Mouse (Mus musculus) ES-E14 (cell line): ENCODE data around the gene LTO1. TPM values are rescaled to one million over a fixed set of nuclear protein-coding genes. Genes with fewer than 3 reads are reported as not detected.

Experiments
- DNase-seq: peaks from one replicate; pipeline ENCODE4 v3.0.0-alpha.2; 2013; ENCODE audit warnings: low read depth, low spot score
- H3K27ac ChIP-seq: 2 replicates; pipeline ENCODE4 v1.5.1; 2012; ENCODE audit warnings: low read depth, mild to moderate bottlenecking, low read length, moderate library complexity, mixed read lengths; ENCODE audit not compliant: poor library complexity, insufficient read depth, severe bottlenecking
- H3K36me3 ChIP-seq: 2 replicates; pipeline ENCODE4 v1.6.1; 2012; ENCODE audit warnings: mild to moderate bottlenecking, low read length, moderate library complexity, mixed read lengths; ENCODE audit not compliant: control insufficient read depth, poor library complexity, insufficient read depth, severe bottlenecking
- H3K4me1 ChIP-seq, 2 experiments: fragments of 150-350 bp in 1 of 2; sonication (generic) in 1 of 2; 2 replicates each; pipeline ENCODE4 v1.6.1; 2012; ENCODE audit warnings: low read length in 2 of 2, mild to moderate bottlenecking in 1 of 2, mixed read lengths in 1 of 2; ENCODE audit not compliant: control insufficient read depth in 2 of 2, insufficient read depth in 2 of 2, poor library complexity in 1 of 2
- H3K4me3 ChIP-seq, 2 experiments: fragments of 150-350 bp in 1 of 2; sonication (generic) in 1 of 2; 2 replicates each; pipeline ENCODE4 v1.5.1; 2012; ENCODE audit warnings: low read length in 2 of 2, low read depth in 1 of 2, mild to moderate bottlenecking in 1 of 2, mixed read lengths in 1 of 2; ENCODE audit not compliant: insufficient read depth in 1 of 2, poor library complexity in 1 of 2, severe bottlenecking in 1 of 2
- H3K9ac ChIP-seq: 2 replicates; pipeline ENCODE4 v1.6.1; 2012; ENCODE audit warnings: low read depth, mild to moderate bottlenecking, low read length, mixed read lengths; ENCODE audit not compliant: poor library complexity, insufficient read depth, severe bottlenecking
- H3K9me3 ChIP-seq: fragments of 150-350 bp; sonication (generic); 2 replicates; pipeline ENCODE4 v1.6.1; 2012; ENCODE audit warnings: low read depth, mild to moderate bottlenecking, low read length; ENCODE audit not compliant: control insufficient read depth, insufficient read depth
- CHD2 ChIP-seq: IDR thresholded peaks from 2 replicates; pipeline ENCODE4 v1.6.1; 2014; ENCODE audit warnings: mild to moderate bottlenecking, low read depth, low read length, inconsistent platforms
- HCFC1 ChIP-seq: IDR thresholded peaks from 2 replicates; pipeline ENCODE4 v1.6.1; 2012; ENCODE audit warnings: low read length, inconsistent platforms, borderline replicate concordance; ENCODE audit not compliant: insufficient read depth
- MAFK ChIP-seq: IDR thresholded peaks from 2 replicates; pipeline ENCODE4 v1.6.1; 2014; ENCODE audit warnings: mild to moderate bottlenecking, low read depth, low read length, inconsistent platforms; ENCODE audit not compliant: insufficient read depth
- ZC3H11A ChIP-seq: IDR thresholded peaks from 2 replicates; pipeline ENCODE4 v1.6.1; 2012; ENCODE audit warnings: low read depth, mild to moderate bottlenecking, inconsistent platforms, low read length, borderline replicate concordance
- ZNF384 ChIP-seq: IDR thresholded peaks from 2 replicates; pipeline ENCODE4 v1.6.1; 2012; ENCODE audit warnings: low read depth, low read length, inconsistent platforms
- in situ Hi-C, 2 experiments: fragments of 600-800 bp; cut with MboI; formaldehyde crosslinking; loops; one replicate each; pipeline ENCODE4 v1.15.1; 2025; ENCODE audit warnings: low sequenced_read_pairs in 2 of 2, inconsistent platforms in 1 of 2; ENCODE audit not compliant: unreplicated experiment in 2 of 2
- total RNA-seq: library from RNA; depleted of rRNA; stranded (reverse); fragments of 300-350 nt; gene quantifications from 2 replicates; pipeline ENCODE4 v1.2.3, GENCODE M21; 2012

LTO1 gene
- total RNA-seq, 1 experiment: 23.9 TPM

GRCm38 (mm10) chr7:144941242-144941831, 26.4 kb downstream of the LTO1 start:
- peak overlapping the region; percentile 64 to 81 for H3K4me3 ChIP-seq
- no peaks in the 10 kb centered on the region; a peak in 2 of 4 replicates for H3K4me1 ChIP-seq
- peak overlapping the region; percentile 98 for H3K9ac ChIP-seq
- H3K9me3 ChIP-seq: no peaks in the 10 kb centered on the region
- H3K27ac ChIP-seq: peak overlapping the region; percentile 93
- H3K36me3 ChIP-seq: peaks cover 15% of the 10 kb centered on the region
- in situ Hi-C loops: no loop called here
- peak; percentile 92 for DNase-seq
- peak; percentile 55; the same call in 1 of the 2 replicates for TF ChIP-seq HCFC1
- TF ChIP-seq ZNF384: no peak
- TF ChIP-seq MAFK: no peak
- peak; percentile 18; the same call in 1 of the 2 replicates for TF ChIP-seq CHD2
- TF ChIP-seq ZC3H11A: no peak

DNA sequence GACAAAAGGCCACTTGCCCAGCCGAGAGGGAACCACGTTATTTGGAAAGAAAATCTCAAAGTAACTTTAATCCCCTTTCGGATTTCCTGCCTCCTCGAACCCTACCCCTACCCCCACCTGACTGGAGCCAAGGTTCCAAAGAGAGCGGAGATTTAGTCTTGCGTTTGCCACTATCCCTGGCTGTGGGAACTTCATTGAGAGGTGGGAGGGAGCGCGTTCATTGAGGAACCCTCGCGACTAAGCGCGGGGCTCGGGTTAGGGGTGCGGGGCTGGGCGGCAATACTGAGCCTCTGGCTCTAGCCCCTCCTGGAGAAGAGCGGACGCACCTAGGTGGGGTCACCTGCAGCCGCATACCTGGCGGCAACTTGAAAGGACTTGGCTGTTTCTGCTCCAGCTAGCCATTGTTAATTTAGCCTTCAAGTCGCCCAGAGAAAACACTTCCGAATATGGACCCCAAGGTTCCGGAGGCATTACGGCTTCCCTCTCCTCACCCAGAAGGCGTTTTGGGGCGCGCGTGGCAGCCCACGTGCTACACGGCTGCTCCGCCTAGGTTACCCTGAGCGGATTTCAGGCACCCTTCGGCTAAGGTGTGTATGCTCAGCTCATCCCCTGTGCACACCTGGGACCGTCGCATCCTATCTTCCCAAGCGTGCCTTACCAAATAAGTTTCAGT, 27.3 kb downstream of the LTO1 start:
- TF ChIP-seq MAFK (no peak), ZNF384 (no peak), CHD2 (no peak), ZC3H11A (no peak), HCFC1 (0 out of 2 replicates have a peak, but pooled peaks have one; percentile 20)
- peaks cover 6% of the 10 kb centered on the region for H3K36me3 ChIP-seq
- no peaks in the 10 kb centered on the region for H3K9me3 ChIP-seq
- peak overlapping the region; percentile 96 for H3K9ac ChIP-seq
- in situ Hi-C loops: no loop called here
- H3K4me1 ChIP-seq: no peaks in the 10 kb centered on the region; a peak in 2 of 4 replicates
- DNase-seq: peak; percentile 40
- peak overlapping the region; percentile 93 for H3K27ac ChIP-seq
- H3K4me3 ChIP-seq: peak overlapping the region; percentile 62 to 81

DNA sequence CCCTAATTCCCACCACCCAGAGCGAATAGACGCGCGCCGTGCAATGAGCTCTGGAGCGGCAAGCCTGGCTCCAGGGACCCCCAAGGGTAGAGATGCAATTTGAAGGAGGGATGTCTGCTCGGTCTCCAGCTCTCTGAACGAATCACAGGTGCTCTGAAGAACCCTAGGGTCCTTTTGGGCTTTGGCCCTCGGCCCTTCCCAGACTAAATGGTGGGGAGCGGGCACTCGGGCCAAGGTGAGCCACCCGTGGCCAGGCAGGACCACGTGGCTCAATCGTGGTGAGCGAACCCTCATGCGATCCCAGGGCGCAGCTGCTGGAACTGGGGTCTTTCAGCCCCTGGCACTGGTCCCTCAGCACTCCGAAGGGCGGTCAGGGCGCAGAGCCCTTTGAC, 27.8 kb downstream of the LTO1 start:
- Histone ChIP-seq H3K9me3 (no peaks in the 10 kb centered on the region), H3K27ac (peak overlapping the region; percentile 93), H3K36me3 (peaks cover 2% of the 10 kb centered on the region), H3K9ac (peak overlapping the region; percentile 96), H3K4me3 (peak overlapping the region; percentile 62 to 81), H3K4me1 (no peaks in the 10 kb centered on the region; a peak in 1 of 4 replicates)
- no peak for TF ChIP-seq ZNF384
- no peak for TF ChIP-seq CHD2
- TF ChIP-seq MAFK: no peak
- in situ Hi-C loops: no loop called here
- DNase-seq: no peak

GRCm38 (mm10) chr7:144943254-144943653, 28.4 kb downstream of the LTO1 start:
- Histone ChIP-seq H3K27ac (peak overlapping the region; percentile 93), H3K9me3 (no peaks in the 10 kb centered on the region), H3K9ac (peak overlapping the region; percentile 96), H3K4me3 (peak overlapping the region; percentile 62 to 81), H3K4me1 (no peaks in the 10 kb centered on the region; a peak in 1 of 4 replicates), H3K36me3 (no peaks in the 10 kb centered on the region)
- in situ Hi-C loops: no loop called here
- TF ChIP-seq ZC3H11A (no peak), CHD2 (peak; percentile 95), HCFC1 (peak; percentile 43; the same call in 1 of the 2 replicates)
- peak; percentile 80 for DNase-seq
